Mouse (Mus musculus): ENCODE measurements around the gene Slc15a1.

DNA sequence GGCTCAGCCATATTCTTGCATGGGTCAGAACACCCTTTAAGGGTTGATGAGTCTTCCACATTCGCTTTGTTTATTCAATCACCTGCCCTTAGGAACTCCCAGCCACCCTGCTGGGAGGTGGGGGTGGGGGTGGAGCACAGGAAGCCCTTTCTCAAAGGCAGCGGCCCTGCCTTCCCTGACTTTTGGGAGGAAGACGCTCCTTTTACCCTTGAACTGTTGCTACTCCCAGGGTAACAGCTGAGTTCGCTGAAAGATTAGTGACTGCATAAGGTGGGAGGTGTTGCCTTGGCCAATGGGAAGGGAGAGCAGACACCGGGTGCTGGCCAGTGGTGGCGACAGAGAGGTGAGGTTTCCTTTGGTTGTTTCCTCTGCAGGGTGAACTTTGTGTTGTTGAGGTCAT lies 1.3 kb upstream of the Slc15a1 start:
- TF ChIP-seq POLR2A (IDR thresholded peaks at IDR 0.05; ENCODE audit: borderline replicate concordance, extremely low read depth, insufficient read depth, insufficient read length, poor library complexity, severe bottlenecking): no peak
- TF ChIP-seq CTCF (IDR thresholded peaks at IDR 0.05; ENCODE audit: borderline replicate concordance, extremely low read depth, insufficient read depth, insufficient read length): no peak

Measured in brain, embryonic 14.5 days (tissue).